Mouse (Mus musculus): ENCODE measurements around the gene Dctn3.
"Not testable (repeated sequence)": the region's sequence is repeated elsewhere in the genome, so short reads cannot be mapped to it uniquely, and the experiment has no call there.

The Dctn3 gene

DNA sequence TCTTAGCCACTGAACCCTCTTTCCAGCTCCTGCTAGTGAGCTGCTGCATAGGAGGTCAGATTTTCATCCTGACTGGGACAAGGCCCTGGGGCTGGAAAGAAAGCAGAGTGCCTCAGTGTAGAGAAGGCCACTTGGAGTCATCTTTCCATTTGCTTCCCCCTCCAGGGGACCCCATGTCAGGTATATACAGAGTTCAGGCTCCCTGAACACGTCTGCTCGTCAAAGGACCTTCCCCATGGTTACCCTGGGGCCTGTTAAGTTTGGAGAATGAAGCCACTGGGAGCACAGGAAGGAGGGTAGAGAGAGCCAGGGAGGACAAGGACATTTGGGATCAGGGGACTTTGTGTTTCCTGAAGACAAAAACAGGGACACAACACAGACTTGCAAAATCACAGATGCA lies 20.7 kb downstream of the Dctn3 start:
- intact Hi-C loops (cut with DNase I), result not testable (repeated sequence)

GRCm38 (mm10) chr4:41700224-41700623 lies 22.7 kb downstream of the Dctn3 start:
- intact Hi-C loops (cut with DNase I), result not testable (repeated sequence)

- intact Hi-C loops (cut with DNase I), result not testable (repeated sequence)
These were observed 23.2 kb downstream of the Dctn3 start, which contains the start of gene Il11ra1 for GRCm38 (mm10) chr4:41699783-41700182. TSS of gene Il11ra1 (plus strand) at chr4:41699989.

- intact Hi-C loops (cut with DNase I), result not testable (repeated sequence)
These were observed 24.5 kb downstream of the Dctn3 start for GRCm38 (mm10) chr4:41698421-41699016.

- intact Hi-C loops (cut with DNase I), result not testable (repeated sequence)
These were observed 25.8 kb downstream of the Dctn3 start, which contains the start of gene Cntfr for GRCm38 (mm10) chr4:41696930-41697841. TSS of gene Cntfr (minus strand) at chr4:41697089.

GRCm38 (mm10) chr4:41696452-41696851 lies 26.5 kb downstream of the Dctn3 start:
- intact Hi-C loops (cut with DNase I), result not testable (repeated sequence)

DNA sequence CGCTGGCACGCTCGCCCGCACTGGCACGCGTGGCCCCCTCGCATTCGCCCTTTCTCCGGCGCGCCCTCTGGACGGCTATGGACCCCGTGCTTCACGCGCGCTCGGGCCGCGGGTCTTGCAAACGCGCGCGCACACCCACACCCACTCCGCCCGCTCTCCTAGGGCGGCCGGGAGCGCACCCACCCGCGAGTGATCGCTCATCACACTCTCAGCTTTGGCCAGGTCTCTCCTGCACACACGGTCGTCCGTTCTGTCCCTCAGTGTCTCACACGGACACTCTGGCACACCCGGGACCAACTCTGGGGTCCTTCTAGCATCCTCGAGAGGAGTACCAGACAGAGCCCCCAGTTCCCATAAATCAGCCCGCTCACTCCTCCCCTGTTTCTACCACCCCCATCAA lies 27.2 kb downstream of the Dctn3 start:
- intact Hi-C loops (cut with DNase I), result not testable (repeated sequence)

DNA sequence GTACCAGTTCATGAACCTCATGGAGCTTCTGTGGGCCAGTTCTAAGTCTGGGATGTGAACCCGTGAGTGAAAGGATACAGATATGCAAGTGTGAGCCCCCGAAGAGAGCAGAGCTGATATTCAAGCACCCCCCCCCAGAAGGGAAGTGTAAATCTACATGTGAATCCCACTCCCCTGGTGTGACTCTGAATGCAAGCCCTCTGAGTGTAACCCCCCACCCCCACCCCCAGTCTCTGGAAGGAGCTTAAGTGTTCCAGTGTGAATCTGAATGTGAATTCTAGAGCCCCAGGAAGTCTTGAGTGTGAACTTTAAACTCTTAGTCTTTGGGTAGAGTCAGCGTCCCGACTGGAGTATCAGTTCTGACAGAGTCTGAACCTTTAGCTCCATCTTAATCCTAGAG lies 29.5 kb downstream of the Dctn3 start:
- intact Hi-C loops (cut with DNase I), result not testable (repeated sequence)

- intact Hi-C loops (cut with DNase I), result not testable (repeated sequence)
These were observed 33.0 kb downstream of the Dctn3 start for GRCm38 (mm10) chr4:41690014-41690413.

GRCm38 (mm10) chr4:41688562-41688961 lies 34.4 kb downstream of the Dctn3 start:
- intact Hi-C loops (cut with DNase I), result not testable (repeated sequence)

DNA sequence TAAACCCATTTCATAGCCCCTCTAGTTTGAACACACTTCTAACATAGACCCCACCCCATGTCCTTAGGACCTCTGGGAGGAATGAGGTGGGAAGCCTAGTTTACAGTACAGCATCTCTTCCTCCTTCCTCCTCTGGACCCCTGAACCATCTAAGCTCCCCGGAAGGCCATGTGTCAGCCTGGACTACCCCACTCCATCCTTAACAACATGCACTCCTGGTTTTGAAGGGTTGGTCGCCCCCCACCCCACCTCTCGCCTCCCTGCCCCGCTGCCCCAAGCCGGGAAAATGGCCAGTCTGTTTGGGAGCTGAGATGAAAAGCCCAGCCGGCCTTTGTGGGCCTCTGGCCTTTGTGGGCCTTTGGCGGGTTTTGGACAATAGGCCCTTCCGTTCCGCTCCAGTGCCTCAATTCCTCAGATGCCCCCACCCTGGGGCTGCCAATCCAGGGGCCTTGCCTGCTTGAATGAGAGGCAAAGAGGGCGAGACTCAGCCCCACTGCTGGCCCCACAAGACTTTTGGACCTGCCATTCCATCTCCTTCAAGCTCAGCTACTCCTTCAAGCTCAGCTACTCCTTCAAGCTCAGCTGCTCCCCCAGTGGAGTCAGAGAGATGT lies 37.0 kb downstream of the Dctn3 start:
- intact Hi-C loops (cut with DNase I), result not testable (repeated sequence)

DNA sequence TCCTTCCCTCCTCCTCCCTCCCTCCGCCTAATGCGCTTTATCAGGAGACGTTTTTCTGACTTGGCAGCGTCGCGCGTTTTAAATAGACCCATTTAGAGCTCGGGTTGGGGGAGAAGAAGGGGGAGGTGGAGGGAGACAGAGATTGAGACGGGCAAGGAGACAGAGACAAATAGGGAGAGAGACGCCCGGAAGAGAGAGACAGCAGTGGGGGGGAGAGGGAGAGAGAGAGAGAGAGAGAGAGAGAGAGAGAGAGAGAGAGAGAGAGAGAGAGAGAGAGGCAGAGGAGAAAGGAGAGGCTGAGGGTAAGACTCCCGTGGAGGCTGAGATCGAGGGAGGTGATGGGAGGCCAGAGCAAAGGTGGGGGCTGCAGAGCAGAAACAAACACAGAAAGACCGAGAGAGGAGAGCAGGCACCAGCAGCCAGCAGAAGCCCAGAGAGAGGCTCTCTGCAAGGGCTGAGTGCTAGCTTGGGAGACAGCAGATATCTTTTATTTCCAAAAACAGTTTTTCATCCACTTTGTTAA lies 38.0 kb downstream of the Dctn3 start:
- intact Hi-C loops (cut with DNase I), result not testable (repeated sequence)

DNA sequence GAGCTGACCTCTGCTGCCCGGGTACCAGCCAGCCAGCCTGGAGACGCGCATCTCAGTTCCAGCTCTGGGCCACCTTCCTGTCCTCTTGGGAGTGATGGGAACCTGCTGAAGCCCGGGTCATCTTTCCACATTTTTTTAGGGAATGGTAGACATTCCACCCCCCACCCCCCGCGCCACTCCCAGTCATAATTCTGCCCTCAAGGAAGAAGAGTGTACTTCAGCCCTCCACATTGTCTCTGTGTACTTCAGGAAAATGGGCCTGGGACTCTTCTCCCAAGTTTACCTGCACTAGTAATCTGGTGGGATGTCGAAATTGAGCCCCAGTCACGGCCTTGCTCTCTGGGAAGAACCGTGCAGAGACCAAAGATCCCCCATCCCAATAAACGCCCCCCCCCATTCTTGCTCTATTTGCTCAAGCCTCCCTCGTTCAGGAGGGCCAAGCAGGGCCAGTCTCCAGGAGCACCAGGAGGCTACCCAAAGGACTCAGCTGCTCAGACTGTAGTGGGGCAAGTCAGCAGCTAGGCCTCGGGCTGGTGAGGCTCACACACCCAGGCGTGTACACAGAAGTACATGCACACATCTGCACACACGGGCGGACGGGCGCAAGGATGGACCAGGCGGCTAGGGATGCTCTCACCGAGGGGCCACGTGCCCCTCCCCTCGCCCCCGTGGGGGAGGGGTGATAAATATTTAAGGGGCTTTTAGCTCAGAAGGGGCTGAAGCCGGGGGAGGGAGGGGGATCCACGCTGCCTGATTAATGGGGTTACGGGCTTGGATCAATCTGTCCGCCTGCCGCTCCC lies 38.6 kb downstream of the Dctn3 start:
- intact Hi-C loops (cut with DNase I), result not testable (repeated sequence)

DNA sequence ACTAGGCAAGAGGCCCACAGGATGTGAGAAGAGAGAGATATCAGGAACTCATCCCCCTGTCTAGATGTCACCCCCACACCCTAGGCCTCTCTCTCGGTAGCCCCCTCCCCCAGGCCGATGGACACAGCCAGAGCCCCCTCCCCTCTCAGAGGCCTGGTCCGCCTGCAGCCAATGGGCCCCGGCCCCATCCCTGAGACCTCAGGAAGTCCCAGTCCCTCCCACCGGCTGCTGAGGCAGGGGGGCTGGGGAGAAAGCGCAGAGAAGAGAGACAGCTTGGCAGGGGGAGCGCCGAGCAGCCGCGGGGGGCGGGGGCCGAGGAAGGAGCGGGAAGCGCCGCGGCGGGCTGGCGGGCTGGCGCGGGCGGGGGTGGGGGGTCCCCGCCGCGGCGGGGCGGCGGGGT lies 39.7 kb downstream of the Dctn3 start:
- intact Hi-C loops (cut with DNase I), result not testable (repeated sequence)

- intact Hi-C loops (cut with DNase I), result no loop called here
These were observed 40.2 kb downstream of the Dctn3 start for GRCm38 (mm10) chr4:41682789-41683188.

GRCm38 (mm10) chr4:41681947-41682346 lies 41.0 kb downstream of the Dctn3 start:
- intact Hi-C loops (cut with DNase I), result no loop called here

GRCm38 (mm10) chr4:41681176-41681575 lies 41.8 kb downstream of the Dctn3 start:
- intact Hi-C loops (cut with DNase I), result no loop called here

DNA sequence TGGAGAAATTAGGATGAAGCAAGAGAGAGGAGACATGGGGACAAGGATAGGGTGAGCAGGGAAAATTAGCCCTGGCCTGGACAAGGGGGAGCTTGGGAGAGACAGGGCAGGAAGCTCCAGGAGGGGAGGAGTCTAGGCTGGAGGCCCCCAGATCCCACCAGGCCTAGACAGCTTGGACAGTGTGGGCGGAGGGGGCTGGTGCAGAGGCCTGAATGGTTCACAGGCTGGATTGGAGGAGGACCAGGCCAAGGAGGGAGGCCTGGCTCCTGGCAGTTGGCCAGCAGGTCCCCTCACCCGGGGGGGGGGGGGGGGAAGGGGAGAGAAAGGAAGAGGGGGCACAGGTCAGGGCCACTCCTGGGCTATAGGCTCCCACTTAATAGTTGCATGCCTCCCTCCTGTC lies 43.7 kb downstream of the Dctn3 start:
- intact Hi-C loops (cut with DNase I), result no loop called here

DNA sequence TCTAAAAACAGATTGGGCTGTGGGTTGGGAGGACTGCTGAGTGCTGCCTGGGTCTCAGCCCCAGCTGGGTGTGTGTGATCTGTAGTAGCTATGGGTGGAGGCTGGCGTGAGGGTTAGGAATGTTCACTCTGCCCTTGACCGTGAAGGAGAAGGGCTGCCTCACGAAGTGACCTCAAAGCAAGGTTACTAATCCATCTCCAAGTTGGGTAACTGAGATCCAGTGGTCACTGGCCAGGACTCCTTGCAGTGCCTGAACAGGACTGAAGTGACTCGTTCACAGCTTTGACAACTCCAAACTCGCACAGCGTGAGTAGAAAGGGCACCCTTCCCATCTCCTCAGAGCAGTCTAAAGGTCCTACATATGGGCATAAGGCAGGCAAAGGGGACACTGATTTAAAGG lies 44.1 kb downstream of the Dctn3 start:
- intact Hi-C loops (cut with DNase I), result no loop called here

- intact Hi-C loops (cut with DNase I), result no loop called here
These were observed 45.9 kb downstream of the Dctn3 start for GRCm38 (mm10) chr4:41677006-41677629.
